Comparison of ENCODE assay signal across 12 mouse cellular contexts in the genomic region with DNA sequence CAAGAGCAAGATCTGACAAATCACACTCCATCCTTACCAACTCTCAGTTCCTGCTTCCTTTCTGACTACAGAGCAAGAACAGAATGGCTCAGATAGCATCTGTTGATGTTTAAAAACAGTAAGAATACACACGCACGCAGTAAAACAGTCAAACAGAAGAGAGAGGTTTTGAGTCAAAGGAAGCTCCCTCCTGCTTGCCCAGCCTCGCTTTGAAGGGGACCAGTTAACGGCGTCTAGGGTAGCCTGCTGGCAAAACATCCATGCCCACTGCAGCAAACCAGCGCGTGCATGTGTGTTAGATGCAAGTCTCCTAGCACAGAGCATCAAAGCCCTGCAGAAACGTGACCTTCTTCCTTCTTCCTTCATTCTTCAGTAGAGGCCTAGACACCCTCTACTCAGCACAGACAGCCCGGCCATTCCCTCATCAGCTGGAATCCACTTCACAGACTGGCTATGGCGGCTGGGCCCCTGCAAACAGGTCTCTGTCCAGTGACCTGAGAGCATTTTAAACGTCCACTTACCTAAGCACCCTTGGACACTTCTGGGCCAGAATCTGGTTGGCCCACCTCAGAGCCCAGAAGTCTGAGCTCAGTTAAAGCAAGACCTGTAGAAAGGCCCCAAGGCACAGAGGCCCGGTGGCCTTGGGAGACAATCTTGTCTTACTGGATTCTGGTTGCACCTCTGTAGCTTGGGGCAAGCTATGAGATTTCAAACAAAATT. TPM values are rescaled to one million over a fixed set of nuclear protein-coding genes. Genes with fewer than 3 reads are reported as not detected.
A peak's percentile ranks its signal among the peaks of the same experiment; 100 is the strongest.
DNase-seq lines count a peak whose midpoint lies in the region; ATAC-seq lines count a peak whose summit lies in the region.
"Had no signal": no experiment of that assay in that cellular context is flagged by ENCODE, and none has a peak within 500 bp of the region (broad histone marks: within the 10 kb centered on the region; RNA-seq: fewer than 3 reads in every experiment).

No protein-coding gene starts in this region.

- H3K9ac ChIP-seq in heart, embryonic 15.5 days: no peak overlapping the region
- H3K9ac ChIP-seq: heart, embryonic 13.5 days; lung, embryonic 15.5 days; neural tube, embryonic 12.5 days had no signal

- no peaks in the 10 kb centered on the region for H3K9me3 ChIP-seq in heart, embryonic 15.5 days (replicated peaks)
- H3K9me3 ChIP-seq: heart, embryonic 13.5 days; lung, embryonic 15.5 days; neural tube, embryonic 12.5 days had no signal

- ATAC-seq in heart, embryonic 15.5 days (replicated peaks; ENCODE audit: insufficient number of reproducible peaks, insufficient read depth, low FRiP score, low read depth): no peak
- ATAC-seq in inflammation-experienced regulatory T-cells, adult 6 months: peak; percentile 69

- H3K27me3 ChIP-seq in heart, embryonic 15.5 days: peaks cover 3% of the 10 kb centered on the region; the same call in 1 of the 2 replicates
- H3K27me3 ChIP-seq: heart, embryonic 13.5 days; lung, embryonic 15.5 days had no signal

- WGBS in heart, embryonic 15.5 days: 79% methylated on average over 12 of the region's 12 CpGs

- no peaks in the 10 kb centered on the region for H3K36me3 ChIP-seq in heart, embryonic 15.5 days
- H3K36me3 ChIP-seq: heart, embryonic 13.5 days; lung, embryonic 15.5 days; neural tube, embryonic 12.5 days had no signal

- H3K4me2 ChIP-seq in heart, embryonic 15.5 days: no peak overlapping the region
- H3K4me2 ChIP-seq: heart, embryonic 13.5 days; lung, embryonic 15.5 days; neural tube, embryonic 12.5 days had no signal

- H3K27ac ChIP-seq in heart, embryonic 15.5 days: peak overlapping the region; percentile 14; the same call in 1 of the 2 replicates
- H3K27ac ChIP-seq: heart, embryonic 13.5 days; lung, embryonic 15.5 days; neural tube, embryonic 12.5 days had no signal

- no peak for DNase-seq in heart, adult 9 months (ENCODE audit: low spot score in 2 of 2)
- DNase-seq in right cerebral cortex, postnatal 14 days: peak; percentile 5
- DNase-seq in right cerebral cortex, postnatal 4 days: no peak
- DNase-seq in thymus, postnatal 0 days (ENCODE audit: low spot score): peak; percentile 63
- DNase-seq in ovary, postnatal 10 days (ENCODE audit: low spot score): no peak
- no peak for DNase-seq in lung, postnatal 25 days (ENCODE audit: low spot score)
- DNase-seq: cerebellum, adult 2 months had no signal

- no peak overlapping the region for H3K4me3 ChIP-seq in heart, embryonic 15.5 days
- H3K4me3 ChIP-seq: heart, embryonic 13.5 days; lung, embryonic 15.5 days; neural tube, embryonic 12.5 days had no signal

- peaks cover 18% of the 10 kb centered on the region for H3K4me1 ChIP-seq in heart, embryonic 15.5 days (replicated peaks)
- H3K4me1 ChIP-seq: neural tube, embryonic 12.5 days had no signal

RNA-seq across cellular contexts. Expression of a gene that starts 24.5 kb away (rescaled TPM):
- polyA plus RNA-seq in heart, embryonic 15.5 days (2015; fragmentation: Nextera tagmentation; extraction: Ambion mirVana): 6.6 and 8.7 TPM in 2 replicates
- 10 to 100 TPM; 30.4 to 54.7 (median 42.3) TPM for polyA plus RNA-seq in inflammation-experienced regulatory T-cells, adult 6 months (2017; shearing (Covaris generic))
- 28.4 and 35.1 TPM in 2 replicates for polyA plus RNA-seq in thymus, postnatal 0 days (2015; fragmentation: Nextera tagmentation; extraction: Ambion mirVana)

Comparison
In these comparisons a context has a peak if more than half of its experiments do, and no peak if none do; other contexts are left out.
1. DNase-seq: peak in right cerebral cortex, postnatal 14 days (single experiment) and thymus, postnatal 0 days (single experiment); none in heart, adult 9 months (0 of 2), right cerebral cortex, postnatal 4 days (single experiment), ovary, postnatal 10 days (single experiment) and lung, postnatal 25 days (single experiment).